Mouse (Mus musculus) limb, embryonic 14.5 days (tissue): ENCODE results near the gene Smad3. TPM values are rescaled to one million over a fixed set of nuclear protein-coding genes. Genes with fewer than 3 reads are reported as not detected.

Source experiments
- ATAC-seq: fragments of 200-750 bp; cut with Nextera tagmentation; 2 replicates; pipeline ENCODE4 v1.8.0; 2017; ENCODE audit warnings: low read depth, moderate number of reproducible peaks, moderate TSS enrichment; ENCODE audit not compliant: low FRiP score
- DNase-seq: peaks from one replicate; pipeline ENCODE4 v3.0.0-alpha.2; 2015; ENCODE audit warnings: low spot score
- H3K27ac ChIP-seq: fragments of 300-500 bp; sonication (generic); replicated peaks from 2 replicates; pipeline ENCODE4 v1.5.1; 2014; ENCODE audit warnings: low read depth, mild to moderate bottlenecking, low read length, moderate library complexity, mixed read lengths
- H3K27me3 ChIP-seq: fragments of 300-500 bp; sonication (generic); 2 replicates; pipeline ENCODE4 v1.6.1; 2014; ENCODE audit warnings: low read length, mixed read lengths; ENCODE audit not compliant: control insufficient read depth, insufficient read depth
- H3K36me3 ChIP-seq: fragments of 300-500 bp; sonication (generic); 2 replicates; pipeline ENCODE4 v1.6.1; 2014; ENCODE audit warnings: mild to moderate bottlenecking, low read length, moderate library complexity, mixed read lengths; ENCODE audit not compliant: control insufficient read depth, insufficient read depth
- H3K4me1 ChIP-seq: fragments of 300-500 bp; sonication (generic); 2 replicates; pipeline ENCODE4 v1.6.1; 2014; ENCODE audit warnings: antibody characterized with exemption, low read length, mixed read lengths; ENCODE audit not compliant: control insufficient read depth, insufficient read depth
- H3K4me2 ChIP-seq: fragments of 300-500 bp; sonication (generic); replicated peaks from 2 replicates; pipeline ENCODE4 v1.6.1; 2014; ENCODE audit warnings: low read depth, mild to moderate bottlenecking, low read length, moderate library complexity; ENCODE audit not compliant: severe bottlenecking
- H3K4me3 ChIP-seq: fragments of 300-500 bp; sonication (generic); replicated peaks from 2 replicates; pipeline ENCODE4 v1.5.1; 2014; ENCODE audit warnings: low read length
- H3K9ac ChIP-seq: fragments of 300-500 bp; sonication (generic); 2 replicates; pipeline ENCODE4 v1.6.1; 2014; ENCODE audit warnings: mild to moderate bottlenecking, low read depth, low read length, moderate library complexity; ENCODE audit not compliant: severe bottlenecking
- H3K9me3 ChIP-seq: fragments of 300-500 bp; sonication (generic); 2 replicates; pipeline ENCODE4 v1.6.1; 2016; ENCODE audit warnings: low read length; ENCODE audit not compliant: control insufficient read depth
- POLR2A ChIP-seq: fragments of 200-500 bp; IDR thresholded peaks from 2 replicates; pipeline ENCODE4 v1.8.0; 2012; ENCODE audit warnings: inconsistent platforms, mild to moderate bottlenecking, moderate library complexity, borderline replicate concordance; ENCODE audit not compliant: insufficient read depth, insufficient read length; ENCODE audit errors: extremely low read depth
- WGBS: fragments of 180-500 bp; shearing (Covaris S2); extraction: QIAGEN DNeasy Blood & Tissue Kit; methylation state at CpG from one replicate; pipeline ENCODE4 v1.1.7; 2014; 5-methylcytosine and 5-hydroxymethylcytosine counted together
- polyA plus RNA-seq, 2 experiments: library from polyadenylated mRNA; depleted of rRNA in 1 of 2; stranded (reverse) in 1 of 2; unstranded in 1 of 2; fragments of >200 nt; fragmentation: Nextera tagmentation in 1 of 2; extraction: Ambion mirVana in 1 of 2; gene quantifications; 2 replicates each; pipeline versions ENCODE4 v1.2.1 to v1.2.3; 2012 to 2014

The Smad3 gene
- polyA plus RNA-seq, 2 experiments: 25.1 to 50.9 TPM

GRCm38 (mm10) chr9:63754556-63755510 is 3.0 kb downstream of the Smad3 start:
- H3K27ac ChIP-seq: peak overlapping the region; percentile 30; the same call in 1 of the 2 replicates
- ATAC-seq (no peak), DNase-seq (no peak)
- peak overlapping the region; percentile 94 for H3K9ac ChIP-seq
- H3K4me3 ChIP-seq: peak overlapping the region; percentile 87
- no peak for TF ChIP-seq POLR2A
- WGBS: 47% methylated on average over 23 of the region's 23 CpGs
- H3K4me2 ChIP-seq: peak overlapping the region; percentile 75
- no peaks in the 10 kb centered on the region for H3K9me3 ChIP-seq
- peaks cover 7% of the 10 kb centered on the region; the same call in 1 of the 2 replicates for H3K36me3 ChIP-seq
- H3K4me1 ChIP-seq: peaks cover 53% of the 10 kb centered on the region
- H3K27me3 ChIP-seq: no peaks in the 10 kb centered on the region

- DNase-seq (no peak), ATAC-seq (no peak)
- TF ChIP-seq POLR2A: no peak
- Histone ChIP-seq H3K36me3 (peaks cover 7% of the 10 kb centered on the region; the same call in 1 of the 2 replicates), H3K4me2 (peak overlapping the region; percentile 75), H3K4me1 (peaks cover 58% of the 10 kb centered on the region), H3K9me3 (no peaks in the 10 kb centered on the region), H3K9ac (no peak overlapping the region), H3K27ac (no peak overlapping the region), H3K4me3 (no peak overlapping the region), H3K27me3 (no peaks in the 10 kb centered on the region)
- 71% methylated on average over 5 of the region's 5 CpGs for WGBS
Measured at GRCm38 (mm10) chr9:63754039-63754438, 3.8 kb downstream of the Smad3 start.

- WGBS: 72% methylated on average over 8 of the region's 8 CpGs
- Histone ChIP-seq H3K27ac (no peak overlapping the region), H3K4me3 (no peak overlapping the region), H3K27me3 (no peaks in the 10 kb centered on the region), H3K9me3 (no peaks in the 10 kb centered on the region), H3K4me2 (peak overlapping the region; percentile 75; the same call in 1 of the 2 replicates), H3K36me3 (peaks cover 7% of the 10 kb centered on the region; the same call in 1 of the 2 replicates), H3K4me1 (peaks cover 62% of the 10 kb centered on the region), H3K9ac (no peak overlapping the region)
- TF ChIP-seq POLR2A: no peak
- ATAC-seq (no peak), DNase-seq (no peak)
Measured at GRCm38 (mm10) chr9:63753359-63753758, 4.4 kb downstream of the Smad3 start.

- 62% methylated on average over 7 of the region's 7 CpGs for WGBS
- peaks cover 7% of the 10 kb centered on the region; the same call in 1 of the 2 replicates for H3K36me3 ChIP-seq
- H3K27ac ChIP-seq: no peak overlapping the region
- no peak for ATAC-seq
- peaks cover 70% of the 10 kb centered on the region for H3K4me1 ChIP-seq
- no peaks in the 10 kb centered on the region for H3K9me3 ChIP-seq
- no peak for TF ChIP-seq POLR2A
- no peaks in the 10 kb centered on the region for H3K27me3 ChIP-seq
- DNase-seq: no peak
- H3K4me2 ChIP-seq: no peak overlapping the region
- H3K4me3 ChIP-seq: no peak overlapping the region
- no peak overlapping the region for H3K9ac ChIP-seq
Measured at GRCm38 (mm10) chr9:63752576-63752975, 5.2 kb downstream of the Smad3 start.

- TF ChIP-seq POLR2A: no peak
- Histone ChIP-seq H3K27me3 (no peaks in the 10 kb centered on the region), H3K4me2 (no peak overlapping the region), H3K9ac (no peak overlapping the region), H3K4me1 (peaks cover 78% of the 10 kb centered on the region), H3K9me3 (no peaks in the 10 kb centered on the region), H3K27ac (no peak overlapping the region), H3K4me3 (no peak overlapping the region), H3K36me3 (peaks cover 7% of the 10 kb centered on the region; the same call in 1 of the 2 replicates)
- WGBS: 55% methylated on average over 4 of the region's 4 CpGs
- ATAC-seq (no peak), DNase-seq (no peak)
Measured at GRCm38 (mm10) chr9:63751325-63751724, 6.5 kb downstream of the Smad3 start.
